Mouse (Mus musculus) spleen, adult 2 months (tissue): ENCODE measurements around the gene Map3k9.

ENCODE experiments used
- CTCF ChIP-seq: fragments of 200-500 bp; IDR thresholded peaks from 2 replicates; pipeline ENCODE4 v1.5.1; 2011; ENCODE audit warnings: mild to moderate bottlenecking, inconsistent platforms; ENCODE audit not compliant: insufficient read depth, insufficient read length, insufficient replicate concordance; ENCODE audit errors: extremely low read depth
- POLR2A ChIP-seq: fragments of 200-500 bp; IDR thresholded peaks from 2 replicates; pipeline ENCODE4 v1.6.1; 2011; ENCODE audit warnings: low read depth, low read length, inconsistent platforms

DNA sequence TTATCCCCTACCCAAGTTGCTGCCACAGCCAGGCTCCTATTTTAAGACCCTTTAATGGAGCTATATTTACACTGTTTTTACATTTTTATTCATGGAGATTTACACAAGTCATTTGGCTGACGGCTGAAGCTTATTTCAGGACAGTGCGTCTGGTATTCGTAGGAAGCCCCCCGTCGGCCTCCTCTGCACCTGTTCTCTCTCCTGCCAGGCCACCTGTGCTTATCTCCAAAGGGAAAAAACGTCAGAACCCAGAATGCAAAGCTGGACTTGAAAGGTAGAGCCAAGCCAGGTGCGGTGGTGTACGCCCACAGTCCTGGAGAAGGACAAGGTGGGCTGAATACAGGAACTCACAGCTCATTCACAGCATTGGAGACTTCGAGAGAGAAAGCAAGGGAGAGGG lies 20.2 kb upstream of the Map3k9 start:
- TF ChIP-seq POLR2A = no peak
- TF ChIP-seq CTCF = no peak
